Mouse (Mus musculus): Measurements from ENCODE around the gene Maea. TPM values are rescaled to one million over a fixed set of nuclear protein-coding genes. Genes with fewer than 3 reads are reported as not detected.

Maea gene
- polyA plus RNA-seq, 1 experiment, result 119 TPM

GRCm38 (mm10) chr5:33344070-33344469, 8.8 kb downstream of the Maea start:
- TF ChIP-seq CTCF (IDR thresholded peaks at IDR 0.05; ENCODE audit: extremely low read depth, insufficient read length, insufficient replicate concordance, low read depth, low read length), result no peak
- no peak overlapping the region for H3K4me3 ChIP-seq (ENCODE audit: low read depth, low read length)
- H3K27me3 ChIP-seq (ENCODE audit: control insufficient read depth, insufficient read depth, low read length), result no peaks in the 10 kb centered on the region
- no peaks in the 10 kb centered on the region for H3K36me3 ChIP-seq (ENCODE audit: control insufficient read depth, insufficient read depth, low read length)
- H3K4me1 ChIP-seq (ENCODE audit: control insufficient read depth, insufficient read depth, insufficient read length, low read length), result peaks cover 14% of the 10 kb centered on the region
- no peak overlapping the region for H3K27ac ChIP-seq (ENCODE audit: insufficient read depth, low read depth, low read length)
- 47% methylated on average over 3 of the region's 3 CpGs for WGBS

DNA sequence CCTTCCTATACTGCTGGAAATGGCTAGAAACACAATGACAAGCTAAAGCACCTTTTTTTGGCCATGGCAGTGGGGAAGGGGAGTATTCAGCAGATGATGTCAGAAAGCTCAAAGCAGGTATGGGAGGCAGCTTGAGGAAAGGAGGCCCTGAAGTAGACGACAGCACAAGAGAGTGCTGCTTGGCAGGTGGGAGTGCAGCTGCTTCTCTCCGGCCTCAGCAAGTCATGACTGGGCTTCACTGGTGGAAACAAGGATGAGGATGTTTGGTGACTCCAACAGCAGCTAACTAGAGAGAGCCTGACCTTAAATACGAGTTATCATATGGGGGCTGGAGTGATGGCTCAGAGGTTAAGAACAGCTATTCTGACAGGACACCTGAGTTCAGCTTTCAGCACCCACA, 12.3 kb downstream of the Maea start:
- 56% methylated on average over 3 of the region's 3 CpGs for WGBS

DNA sequence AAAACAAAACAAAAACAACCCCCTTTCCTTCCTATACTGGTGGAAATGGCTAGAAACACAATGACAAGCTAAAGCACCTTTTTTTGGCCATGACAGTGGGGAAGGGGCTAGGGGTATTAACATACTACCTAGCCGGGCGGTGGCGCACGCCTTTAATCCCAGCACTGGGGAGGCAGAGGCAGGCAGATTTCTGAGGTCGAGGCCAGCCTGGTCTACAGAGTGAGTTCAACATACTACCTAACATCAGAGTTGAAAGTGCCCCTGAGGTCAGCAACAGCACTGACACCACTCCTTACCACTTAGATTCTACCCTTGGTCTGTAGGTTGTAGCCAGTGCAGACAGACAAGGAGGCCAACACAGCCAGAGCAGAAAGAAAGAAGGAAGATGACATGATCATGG, 13.9 kb downstream of the Maea start:
- WGBS, result 95% methylated on average over 5 of the region's 5 CpGs
- H3K4me1 ChIP-seq (ENCODE audit: control insufficient read depth, insufficient read depth, insufficient read length, low read length), result peaks cover 11% of the 10 kb centered on the region
- no peak overlapping the region for H3K27ac ChIP-seq (ENCODE audit: insufficient read depth, low read depth, low read length)
- no peak for TF ChIP-seq POLR2A (IDR thresholded peaks at IDR 0.05; ENCODE audit: low read depth, low read length)
- TF ChIP-seq CTCF (IDR thresholded peaks at IDR 0.05; ENCODE audit: extremely low read depth, insufficient read length, insufficient replicate concordance, low read depth, low read length), result no peak
- no peak overlapping the region for H3K4me3 ChIP-seq (ENCODE audit: low read depth, low read length)
- H3K27me3 ChIP-seq (ENCODE audit: control insufficient read depth, insufficient read depth, low read length), result no peaks in the 10 kb centered on the region
- no peaks in the 10 kb centered on the region for H3K36me3 ChIP-seq (ENCODE audit: control insufficient read depth, insufficient read depth, low read length)

More for the DNA sequence above, 12.3 kb downstream of the Maea start:
- no peak for TF ChIP-seq POLR2A (IDR thresholded peaks at IDR 0.05; ENCODE audit: low read depth, low read length)
- TF ChIP-seq CTCF (IDR thresholded peaks at IDR 0.05; ENCODE audit: extremely low read depth, insufficient read length, insufficient replicate concordance, low read depth, low read length), result no peak
- H3K36me3 ChIP-seq (ENCODE audit: control insufficient read depth, insufficient read depth, low read length), result no peaks in the 10 kb centered on the region
- no peaks in the 10 kb centered on the region for H3K27me3 ChIP-seq (ENCODE audit: control insufficient read depth, insufficient read depth, low read length)
- peaks cover 20% of the 10 kb centered on the region for H3K4me1 ChIP-seq (ENCODE audit: control insufficient read depth, insufficient read depth, insufficient read length, low read length)
- H3K27ac ChIP-seq (ENCODE audit: insufficient read depth, low read depth, low read length), result no peak overlapping the region
- H3K4me3 ChIP-seq (ENCODE audit: low read depth, low read length), result no peak overlapping the region

DNA sequence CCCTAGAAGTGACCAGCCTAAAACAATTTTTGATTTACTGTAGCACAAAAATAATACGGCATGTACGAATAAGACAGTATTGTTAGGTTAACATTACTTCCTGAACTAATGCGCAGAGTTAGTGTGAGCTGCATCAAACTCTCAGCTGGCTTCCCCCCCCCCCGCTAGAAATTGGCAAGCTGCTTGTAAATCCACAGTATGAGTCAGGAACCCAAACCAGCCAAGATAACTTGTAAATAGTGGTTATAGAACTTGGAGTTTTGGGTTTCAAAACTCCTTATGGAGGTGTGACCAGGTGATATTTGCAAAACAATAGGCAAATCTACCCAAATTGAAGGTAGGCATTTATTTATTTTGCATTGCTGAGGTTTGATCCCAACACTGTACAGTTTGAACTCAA, 14.4 kb downstream of the Maea start:
- no peak overlapping the region for H3K4me3 ChIP-seq (ENCODE audit: low read depth, low read length)
- H3K27me3 ChIP-seq (ENCODE audit: control insufficient read depth, insufficient read depth, low read length), result no peaks in the 10 kb centered on the region
- no peaks in the 10 kb centered on the region for H3K36me3 ChIP-seq (ENCODE audit: control insufficient read depth, insufficient read depth, low read length)
- no peak overlapping the region for H3K27ac ChIP-seq (ENCODE audit: insufficient read depth, low read depth, low read length)
- TF ChIP-seq CTCF (IDR thresholded peaks at IDR 0.05; ENCODE audit: extremely low read depth, insufficient read length, insufficient replicate concordance, low read depth, low read length) (no peak), POLR2A (IDR thresholded peaks at IDR 0.05; ENCODE audit: low read depth, low read length) (no peak)
- H3K4me1 ChIP-seq (ENCODE audit: control insufficient read depth, insufficient read depth, insufficient read length, low read length), result peaks cover 11% of the 10 kb centered on the region
- WGBS, result 63% methylated on average over 4 of the region's 4 CpGs

DNA sequence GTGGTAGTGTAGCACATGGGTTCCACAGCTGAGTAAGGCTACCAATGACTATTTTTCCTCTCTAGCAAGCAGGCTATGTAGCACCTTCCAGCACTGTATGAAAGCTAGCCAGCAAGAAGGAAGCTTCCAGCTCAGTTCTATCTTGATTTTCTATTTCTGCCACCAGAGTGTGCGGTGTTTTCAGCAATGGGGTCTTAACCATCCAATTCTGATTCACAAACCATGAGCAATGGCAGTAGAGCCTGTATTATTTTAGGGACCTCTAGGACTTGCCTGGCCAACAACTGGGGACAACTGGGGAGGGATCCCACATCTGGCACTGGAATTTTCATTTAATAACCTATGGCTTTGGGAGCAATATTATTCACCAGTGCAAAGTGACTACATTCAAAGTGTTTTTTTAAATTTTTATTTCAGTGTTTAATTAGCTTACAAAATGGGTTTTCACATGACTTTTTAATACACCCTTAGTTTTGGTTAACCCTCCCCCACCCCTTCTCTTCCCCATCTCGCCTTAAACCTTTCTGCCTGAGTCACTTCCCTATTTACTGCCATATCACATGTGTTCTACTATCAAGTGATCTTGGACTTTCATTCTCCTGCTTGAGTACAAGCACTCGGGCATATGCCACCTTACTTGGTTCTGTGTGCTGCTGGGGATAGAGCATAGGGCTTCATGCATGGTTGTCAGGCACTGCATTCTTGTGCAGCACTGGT, 16.4 kb downstream of the Maea start:
- H3K27me3 ChIP-seq (ENCODE audit: control insufficient read depth, insufficient read depth, low read length), result no peaks in the 10 kb centered on the region
- peak overlapping the region; percentile 40 for H3K27ac ChIP-seq (ENCODE audit: insufficient read depth, low read depth, low read length)
- 39% methylated on average over 3 of the region's 3 CpGs for WGBS
- no peaks in the 10 kb centered on the region for H3K36me3 ChIP-seq (ENCODE audit: control insufficient read depth, insufficient read depth, low read length)
- H3K4me1 ChIP-seq (ENCODE audit: control insufficient read depth, insufficient read depth, insufficient read length, low read length), result peaks cover 11% of the 10 kb centered on the region
- no peak overlapping the region for H3K4me3 ChIP-seq (ENCODE audit: low read depth, low read length)
- TF ChIP-seq POLR2A (IDR thresholded peaks at IDR 0.05; ENCODE audit: low read depth, low read length), result no peak
- no peak for TF ChIP-seq CTCF (IDR thresholded peaks at IDR 0.05; ENCODE audit: extremely low read depth, insufficient read length, insufficient replicate concordance, low read depth, low read length)

DNA sequence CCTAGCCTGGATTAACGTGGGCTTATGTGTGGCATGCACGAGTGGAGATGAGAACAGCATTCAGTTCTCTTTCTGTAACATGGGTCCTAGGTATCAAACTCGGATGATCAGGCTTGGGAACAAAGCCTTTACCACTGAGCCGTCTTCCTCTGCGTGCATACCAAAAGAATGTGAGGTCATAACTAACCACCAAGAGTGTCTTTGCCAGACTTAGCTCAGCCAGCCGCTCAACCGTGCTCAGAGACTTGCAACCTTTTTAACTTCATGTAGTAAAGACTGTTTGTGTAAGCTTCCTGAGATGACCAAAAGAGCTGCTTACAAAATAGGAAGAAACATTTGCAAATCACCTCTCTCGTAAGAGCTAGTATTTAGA, 16.9 kb downstream of the Maea start:
- TF ChIP-seq CTCF (IDR thresholded peaks at IDR 0.05; ENCODE audit: extremely low read depth, insufficient read length, insufficient replicate concordance, low read depth, low read length), result no peak
- no peak for TF ChIP-seq POLR2A (IDR thresholded peaks at IDR 0.05; ENCODE audit: low read depth, low read length)
- Histone ChIP-seq H3K27ac (ENCODE audit: insufficient read depth, low read depth, low read length) (peak overlapping the region; percentile 40), H3K4me1 (ENCODE audit: control insufficient read depth, insufficient read depth, insufficient read length, low read length) (peaks cover 11% of the 10 kb centered on the region), H3K36me3 (ENCODE audit: control insufficient read depth, insufficient read depth, low read length) (no peaks in the 10 kb centered on the region), H3K27me3 (ENCODE audit: control insufficient read depth, insufficient read depth, low read length) (no peaks in the 10 kb centered on the region), H3K4me3 (ENCODE audit: low read depth, low read length) (no peak overlapping the region)
- WGBS, result 68% methylated on average over 8 of the region's 8 CpGs

- Histone ChIP-seq H3K4me1 (ENCODE audit: control insufficient read depth, insufficient read depth, insufficient read length, low read length) (peaks cover 6% of the 10 kb centered on the region; the same call in 1 of the 2 replicates), H3K27me3 (ENCODE audit: control insufficient read depth, insufficient read depth, low read length) (no peaks in the 10 kb centered on the region), H3K27ac (ENCODE audit: insufficient read depth, low read depth, low read length) (no peak overlapping the region), H3K36me3 (ENCODE audit: control insufficient read depth, insufficient read depth, low read length) (no peaks in the 10 kb centered on the region), H3K4me3 (ENCODE audit: low read depth, low read length) (no peak overlapping the region)
- no peak for TF ChIP-seq POLR2A (IDR thresholded peaks at IDR 0.05; ENCODE audit: low read depth, low read length)
- no peak for TF ChIP-seq CTCF (IDR thresholded peaks at IDR 0.05; ENCODE audit: extremely low read depth, insufficient read length, insufficient replicate concordance, low read depth, low read length)
- 55% methylated on average over 3 of the region's 3 CpGs for WGBS
Measured at GRCm38 (mm10) chr5:33353011-33353410, 17.7 kb downstream of the Maea start.
